Mouse (Mus musculus): ENCODE measurements around the gene Gm12830. TPM values are rescaled to one million over a fixed set of nuclear protein-coding genes. Genes with fewer than 3 reads are reported as not detected.

The Gm12830 gene
- polyA plus RNA-seq, 1 experiment from 2014 or later = not detected

DNA sequence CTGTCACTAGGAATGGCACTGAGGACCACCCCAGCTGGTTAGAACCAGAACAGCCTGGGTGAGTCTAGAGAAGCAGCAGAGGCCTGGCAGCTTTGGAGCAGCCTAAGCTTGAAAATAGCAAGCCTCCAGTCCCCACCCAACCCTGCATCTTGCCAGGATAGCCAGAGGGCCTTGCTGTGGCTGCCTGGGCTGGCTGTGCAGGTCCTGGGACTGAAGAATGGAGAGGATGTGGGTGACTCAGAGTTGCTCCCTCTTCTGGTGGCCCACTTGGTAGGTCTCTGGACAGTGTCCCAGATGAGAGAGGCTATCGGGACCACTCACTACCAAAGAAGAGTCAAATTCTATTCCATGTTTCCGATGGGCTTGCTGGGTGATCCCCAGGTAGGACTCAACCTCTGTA lies 36.8 kb upstream of the Gm12830 start:
- Histone ChIP-seq H3K36me3 (replicated peaks; ENCODE audit: control insufficient read depth, insufficient read depth, low read depth, low read length) (no peaks in the 10 kb centered on the region), H3K27me3 (ENCODE audit: control insufficient read depth, insufficient read depth, low read length) (no peaks in the 10 kb centered on the region), H3K4me1 (ENCODE audit: control insufficient read depth, insufficient read depth, low read length) (peaks cover 3% of the 10 kb centered on the region; the same call in 1 of the 2 replicates), H3K4me2 (ENCODE audit: low read depth, low read length) (no peak overlapping the region), H3K27ac (replicated peaks; ENCODE audit: low read depth, low read length) (no peak overlapping the region), H3K9ac (replicated peaks; ENCODE audit: low read length) (no peak overlapping the region), H3K9me3 (replicated peaks; ENCODE audit: control insufficient read depth, low read length) (no peaks in the 10 kb centered on the region), H3K4me3 (ENCODE audit: low read depth, low read length) (no peak overlapping the region)
- DNase-seq (ENCODE audit: low spot score) (peak; percentile 33), ATAC-seq (replicated peaks; ENCODE audit: insufficient number of reproducible peaks, low FRiP score, low TSS enrichment, low read depth) (no peak)
- WGBS = 81% methylated on average over 2 of the region's 2 CpGs

DNA sequence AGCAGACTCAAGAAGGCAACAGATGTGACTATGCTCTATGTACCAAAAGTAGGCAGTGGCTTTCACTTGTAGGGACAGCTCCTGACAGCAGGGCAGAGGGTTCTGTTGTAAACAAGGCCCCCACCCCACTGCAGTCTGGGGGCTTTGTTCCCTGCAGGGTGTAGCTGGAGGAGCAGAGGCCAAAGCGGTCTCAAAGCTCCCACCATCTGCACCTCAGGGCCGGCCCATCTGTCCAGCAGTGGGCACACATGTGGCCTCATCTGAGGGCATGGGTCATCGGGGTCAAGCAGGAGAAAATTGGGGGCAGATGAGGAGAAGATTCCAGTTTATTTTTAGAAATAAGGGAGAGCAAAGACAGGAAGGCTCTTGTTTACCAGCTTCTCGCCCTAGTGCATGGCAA lies 32.7 kb upstream of the Gm12830 start:
- ATAC-seq (replicated peaks; ENCODE audit: insufficient number of reproducible peaks, low FRiP score, low TSS enrichment, low read depth) (peak; percentile 30; the same call in 1 of the 2 replicates), DNase-seq (ENCODE audit: low spot score) (no peak)
- Histone ChIP-seq H3K27me3 (ENCODE audit: control insufficient read depth, insufficient read depth, low read length) (no peaks in the 10 kb centered on the region), H3K36me3 (replicated peaks; ENCODE audit: control insufficient read depth, insufficient read depth, low read depth, low read length) (no peaks in the 10 kb centered on the region), H3K27ac (replicated peaks; ENCODE audit: low read depth, low read length) (no peak overlapping the region), H3K4me2 (ENCODE audit: low read depth, low read length) (no peak overlapping the region), H3K9ac (replicated peaks; ENCODE audit: low read length) (no peak overlapping the region), H3K9me3 (replicated peaks; ENCODE audit: control insufficient read depth, low read length) (no peaks in the 10 kb centered on the region), H3K4me1 (ENCODE audit: control insufficient read depth, insufficient read depth, low read length) (no peaks in the 10 kb centered on the region; the same call in 1 of the 2 replicates), H3K4me3 (ENCODE audit: low read depth, low read length) (no peak overlapping the region)
- WGBS = 22% methylated on average over 4 of the region's 4 CpGs

- H3K4me2 ChIP-seq (ENCODE audit: low read depth, low read length) = no peak overlapping the region
- ATAC-seq (replicated peaks; ENCODE audit: insufficient number of reproducible peaks, low FRiP score, low TSS enrichment, low read depth) (peak; percentile 77), DNase-seq (ENCODE audit: low spot score) (peak; percentile 53)
- no peak overlapping the region for H3K9ac ChIP-seq (replicated peaks; ENCODE audit: low read length)
- H3K4me1 ChIP-seq (ENCODE audit: control insufficient read depth, insufficient read depth, low read length) = no peaks in the 10 kb centered on the region; the same call in 1 of the 2 replicates
- H3K4me3 ChIP-seq (ENCODE audit: low read depth, low read length) = no peak overlapping the region
- H3K36me3 ChIP-seq (replicated peaks; ENCODE audit: control insufficient read depth, insufficient read depth, low read depth, low read length) = no peaks in the 10 kb centered on the region
- no peak overlapping the region for H3K27ac ChIP-seq (replicated peaks; ENCODE audit: low read depth, low read length)
- no peaks in the 10 kb centered on the region for H3K27me3 ChIP-seq (ENCODE audit: control insufficient read depth, insufficient read depth, low read length)
- 50% methylated on average over 9 of the region's 9 CpGs for WGBS
- no peaks in the 10 kb centered on the region for H3K9me3 ChIP-seq (replicated peaks; ENCODE audit: control insufficient read depth, low read length)
Observed at GRCm38 (mm10) chr4:114791650-114792049, 29.9 kb upstream of the Gm12830 start.

GRCm38 (mm10) chr4:114793836-114794235 lies 27.7 kb upstream of the Gm12830 start:
- Histone ChIP-seq H3K27ac (replicated peaks; ENCODE audit: low read depth, low read length) (no peak overlapping the region), H3K9me3 (replicated peaks; ENCODE audit: control insufficient read depth, low read length) (no peaks in the 10 kb centered on the region), H3K36me3 (replicated peaks; ENCODE audit: control insufficient read depth, insufficient read depth, low read depth, low read length) (no peaks in the 10 kb centered on the region), H3K4me3 (ENCODE audit: low read depth, low read length) (no peak overlapping the region), H3K4me1 (ENCODE audit: control insufficient read depth, insufficient read depth, low read length) (peaks cover 7% of the 10 kb centered on the region; the same call in 1 of the 2 replicates), H3K4me2 (ENCODE audit: low read depth, low read length) (no peak overlapping the region), H3K27me3 (ENCODE audit: control insufficient read depth, insufficient read depth, low read length) (no peaks in the 10 kb centered on the region; the same call in 1 of the 2 replicates), H3K9ac (replicated peaks; ENCODE audit: low read length) (no peak overlapping the region)
- DNase-seq (ENCODE audit: low spot score) (no peak), ATAC-seq (replicated peaks; ENCODE audit: insufficient number of reproducible peaks, low FRiP score, low TSS enrichment, low read depth) (no peak)
- WGBS = 94% methylated on average over 2 of the region's 2 CpGs

GRCm38 (mm10) chr4:114797254-114797914 lies 24.1 kb upstream of the Gm12830 start:
- Histone ChIP-seq H3K4me1 (ENCODE audit: control insufficient read depth, insufficient read depth, low read length) (peaks cover 7% of the 10 kb centered on the region; the same call in 1 of the 2 replicates), H3K4me2 (ENCODE audit: low read depth, low read length) (no peak overlapping the region), H3K27me3 (ENCODE audit: control insufficient read depth, insufficient read depth, low read length) (no peaks in the 10 kb centered on the region; the same call in 1 of the 2 replicates), H3K9me3 (replicated peaks; ENCODE audit: control insufficient read depth, low read length) (no peaks in the 10 kb centered on the region), H3K4me3 (ENCODE audit: low read depth, low read length) (no peak overlapping the region), H3K27ac (replicated peaks; ENCODE audit: low read depth, low read length) (no peak overlapping the region), H3K36me3 (replicated peaks; ENCODE audit: control insufficient read depth, insufficient read depth, low read depth, low read length) (no peaks in the 10 kb centered on the region), H3K9ac (replicated peaks; ENCODE audit: low read length) (no peak overlapping the region)
- DNase-seq (ENCODE audit: low spot score) (no peak), ATAC-seq (replicated peaks; ENCODE audit: insufficient number of reproducible peaks, low FRiP score, low TSS enrichment, low read depth) (no peak)
- 57% methylated on average over 5 of the region's 5 CpGs for WGBS

GRCm38 (mm10) chr4:114798041-114798624 lies 23.4 kb upstream of the Gm12830 start:
- H3K36me3 ChIP-seq (replicated peaks; ENCODE audit: control insufficient read depth, insufficient read depth, low read depth, low read length) = no peaks in the 10 kb centered on the region
- H3K4me1 ChIP-seq (ENCODE audit: control insufficient read depth, insufficient read depth, low read length) = peaks cover 7% of the 10 kb centered on the region; the same call in 1 of the 2 replicates
- H3K4me3 ChIP-seq (ENCODE audit: low read depth, low read length) = no peak overlapping the region
- 66% methylated on average over 7 of the region's 7 CpGs for WGBS
- H3K9me3 ChIP-seq (replicated peaks; ENCODE audit: control insufficient read depth, low read length) = no peaks in the 10 kb centered on the region
- no peak for DNase-seq (ENCODE audit: low spot score)
- ATAC-seq (replicated peaks; ENCODE audit: insufficient number of reproducible peaks, low FRiP score, low TSS enrichment, low read depth) = no peak
- H3K9ac ChIP-seq (replicated peaks; ENCODE audit: low read length) = no peak overlapping the region
- no peak overlapping the region for H3K4me2 ChIP-seq (ENCODE audit: low read depth, low read length)
- no peaks in the 10 kb centered on the region; the same call in 1 of the 2 replicates for H3K27me3 ChIP-seq (ENCODE audit: control insufficient read depth, insufficient read depth, low read length)
- no peak overlapping the region for H3K27ac ChIP-seq (replicated peaks; ENCODE audit: low read depth, low read length)

DNA sequence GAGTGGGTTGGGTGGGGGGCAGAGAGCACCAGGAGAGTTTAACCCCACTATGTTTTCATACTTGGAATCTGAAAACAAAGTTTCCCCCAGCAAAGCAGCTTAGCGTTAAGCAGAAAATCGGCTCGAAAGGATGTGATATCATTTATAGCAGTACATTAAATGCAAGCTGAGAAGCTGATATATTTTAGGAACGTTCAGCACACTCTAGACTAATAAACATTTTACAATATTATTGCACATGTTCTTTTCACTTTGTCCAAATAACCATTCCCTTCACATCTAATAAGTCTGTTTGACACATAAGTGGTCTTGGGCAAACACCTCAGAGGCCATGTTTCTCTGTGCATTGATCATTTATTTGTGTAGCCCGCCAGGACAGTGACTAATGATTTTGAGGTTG lies 17.4 kb upstream of the Gm12830 start:
- no peaks in the 10 kb centered on the region for H3K4me1 ChIP-seq (ENCODE audit: control insufficient read depth, insufficient read depth, low read length)
- DNase-seq (ENCODE audit: low spot score) (no peak), ATAC-seq (replicated peaks; ENCODE audit: insufficient number of reproducible peaks, low FRiP score, low TSS enrichment, low read depth) (no peak)
- H3K9me3 ChIP-seq (replicated peaks; ENCODE audit: control insufficient read depth, low read length) = no peaks in the 10 kb centered on the region
- no peak overlapping the region for H3K4me3 ChIP-seq (ENCODE audit: low read depth, low read length)
- 70% methylated on average over 5 of the region's 5 CpGs for WGBS
- H3K36me3 ChIP-seq (replicated peaks; ENCODE audit: control insufficient read depth, insufficient read depth, low read depth, low read length) = no peaks in the 10 kb centered on the region
- H3K9ac ChIP-seq (replicated peaks; ENCODE audit: low read length) = no peak overlapping the region
- no peak overlapping the region for H3K27ac ChIP-seq (replicated peaks; ENCODE audit: low read depth, low read length)
- H3K4me2 ChIP-seq (ENCODE audit: low read depth, low read length) = no peak overlapping the region
- no peaks in the 10 kb centered on the region for H3K27me3 ChIP-seq (ENCODE audit: control insufficient read depth, insufficient read depth, low read length)

Data from embryonic facial prominence, embryonic 11.5 days (tissue).